Comparison of ENCODE assay signal across 15 mouse cellular contexts in genomic region chr4:154400256-154401171, GRCm38 (mm10).
DNase-seq lines count a peak whose midpoint lies in the region; ATAC-seq and TF ChIP-seq lines count a peak whose summit lies in the region.
"Had no signal": no experiment of that assay in that cellular context is flagged by ENCODE, and none has a peak within 500 bp of the region (broad histone marks: within the 10 kb centered on the region; RNA-seq: fewer than 3 reads in every experiment).

No protein-coding gene starts in this region.

- H3K9ac ChIP-seq in kidney, embryonic 14.5 days (ENCODE audit: low read depth, low read length): no peak overlapping the region; the same call in 1 of the 2 replicates
- peak overlapping the region; percentile 15; the same call in 1 of the 2 replicates for H3K9ac ChIP-seq in lung, embryonic 16.5 days (ENCODE audit: low read length)
- H3K9ac ChIP-seq in intestine, postnatal 0 days (ENCODE audit: low read depth, low read length): no peak overlapping the region
- no peak overlapping the region for H3K9ac ChIP-seq in stomach, embryonic 14.5 days (replicated peaks; ENCODE audit: low read depth, low read length)
- H3K9ac ChIP-seq: embryonic facial prominence, embryonic 12.5 days; hindbrain, embryonic 14.5 days; limb, embryonic 12.5 days had no signal

- DNase-seq in kidney, postnatal 10 days: no peak
- no peak for DNase-seq in lung, adult 18-20 months
- no peak for DNase-seq in embryo, embryonic 9.5 days (ENCODE audit: extremely low spot score)
- DNase-seq: cerebellum, adult 11 months; cerebellum, postnatal 25 days had no signal

- H3K36me3 ChIP-seq in kidney, embryonic 14.5 days (ENCODE audit: control insufficient read depth, insufficient read depth, low read length): no peaks in the 10 kb centered on the region
- H3K36me3 ChIP-seq in lung, embryonic 16.5 days (ENCODE audit: control insufficient read depth, insufficient read depth, low read length): no peaks in the 10 kb centered on the region
- H3K36me3 ChIP-seq in intestine, postnatal 0 days (ENCODE audit: control insufficient read depth, insufficient read depth): no peaks in the 10 kb centered on the region
- no peaks in the 10 kb centered on the region for H3K36me3 ChIP-seq in stomach, embryonic 14.5 days (ENCODE audit: control insufficient read depth, insufficient read depth, low read length)
- H3K36me3 ChIP-seq: embryonic facial prominence, embryonic 12.5 days; limb, embryonic 12.5 days had no signal

- H3K4me2 ChIP-seq in kidney, embryonic 14.5 days (replicated peaks; ENCODE audit: low read depth, low read length): peak overlapping the region; percentile 31
- no peak overlapping the region for H3K4me2 ChIP-seq in lung, embryonic 16.5 days (ENCODE audit: low read depth, low read length)
- H3K4me2 ChIP-seq in intestine, postnatal 0 days (replicated peaks; ENCODE audit: low read depth): peak overlapping the region; percentile 21; the same call in 1 of the 2 replicates
- no peak overlapping the region for H3K4me2 ChIP-seq in stomach, embryonic 14.5 days (replicated peaks; ENCODE audit: low read depth, low read length)
- H3K4me2 ChIP-seq: embryonic facial prominence, embryonic 12.5 days; hindbrain, embryonic 14.5 days; limb, embryonic 12.5 days had no signal

- ATAC-seq in kidney, embryonic 14.5 days (ENCODE audit: low FRiP score, low TSS enrichment): peak; percentile 56
- 0 out of 2 replicates have a peak, but pooled peaks have one; percentile 11 for ATAC-seq in lung, embryonic 16.5 days (ENCODE audit: low read depth)
- peak; percentile 21; the same call in 1 of the 2 replicates for ATAC-seq in intestine, postnatal 0 days
- ATAC-seq in stomach, embryonic 14.5 days (ENCODE audit: insufficient number of reproducible peaks, insufficient read depth, low FRiP score, low read depth): no peak
- ATAC-seq in erythroid progenitor cell, adult 5-6 weeks (replicated peaks; ENCODE audit: low FRiP score, poor library complexity, severe bottlenecking): no peak
- ATAC-seq: midbrain, embryonic 16.5 days had no signal

- no peak overlapping the region for H3K4me3 ChIP-seq in kidney, embryonic 14.5 days (ENCODE audit: low read length)
- H3K4me3 ChIP-seq in lung, embryonic 16.5 days (ENCODE audit: low read length): no peak overlapping the region
- no peak overlapping the region for H3K4me3 ChIP-seq in intestine, postnatal 0 days (ENCODE audit: low read depth, low read length)
- no peak overlapping the region for H3K4me3 ChIP-seq in stomach, embryonic 14.5 days (ENCODE audit: low read depth, low read length)
- H3K4me3 ChIP-seq: embryonic facial prominence, embryonic 12.5 days; left cerebral cortex, adult 2 months; limb, embryonic 12.5 days had no signal

- H3K27me3 ChIP-seq in kidney, embryonic 14.5 days (ENCODE audit: control insufficient read depth, insufficient read depth, low read length): peaks cover 5% of the 10 kb centered on the region
- H3K27me3 ChIP-seq in lung, embryonic 16.5 days (ENCODE audit: control insufficient read depth, insufficient read depth, low read depth, low read length): no peaks in the 10 kb centered on the region
- H3K27me3 ChIP-seq in intestine, postnatal 0 days (replicated peaks; ENCODE audit: control insufficient read depth, insufficient read depth, low read length): no peaks in the 10 kb centered on the region
- no peaks in the 10 kb centered on the region for H3K27me3 ChIP-seq in stomach, embryonic 14.5 days (ENCODE audit: control insufficient read depth, insufficient read depth, low read length)
- H3K27me3 ChIP-seq: embryonic facial prominence, embryonic 12.5 days; limb, embryonic 12.5 days had no signal

- WGBS in kidney, embryonic 14.5 days: 48% methylated on average over 24 of the region's 24 CpGs
- WGBS in lung, embryonic 16.5 days: 70% methylated on average over 24 of the region's 24 CpGs
- WGBS in intestine, postnatal 0 days: 34% methylated on average over 24 of the region's 24 CpGs
- 66% methylated on average over 24 of the region's 24 CpGs for WGBS in stomach, embryonic 14.5 days

- no peak for TF ChIP-seq CTCF in intestine, postnatal 0 days (IDR thresholded peaks at IDR 0.05; ENCODE audit: low read depth)

- peaks cover 32% of the 10 kb centered on the region for H3K4me1 ChIP-seq in kidney, embryonic 14.5 days (ENCODE audit: control insufficient read depth, insufficient read depth, low read length)
- H3K4me1 ChIP-seq in lung, embryonic 16.5 days (replicated peaks; ENCODE audit: control insufficient read depth, insufficient read depth, low read length): peaks cover 28% of the 10 kb centered on the region
- peaks cover 9% of the 10 kb centered on the region for H3K4me1 ChIP-seq in intestine, postnatal 0 days (replicated peaks; ENCODE audit: control insufficient read depth, insufficient read depth, low read length)
- peaks cover 27% of the 10 kb centered on the region; the same call in 1 of the 2 replicates for H3K4me1 ChIP-seq in stomach, embryonic 14.5 days (ENCODE audit: control insufficient read depth, insufficient read depth, low read length)

- no peaks in the 10 kb centered on the region for H3K9me3 ChIP-seq in kidney, embryonic 14.5 days (ENCODE audit: control insufficient read depth, low read length)
- H3K9me3 ChIP-seq in lung, embryonic 16.5 days (ENCODE audit: control insufficient read depth, low read length): no peaks in the 10 kb centered on the region
- H3K9me3 ChIP-seq in intestine, postnatal 0 days (ENCODE audit: control insufficient read depth): no peaks in the 10 kb centered on the region
- H3K9me3 ChIP-seq in stomach, embryonic 14.5 days (ENCODE audit: control insufficient read depth, low read depth, low read length): no peaks in the 10 kb centered on the region
- H3K9me3 ChIP-seq: embryonic facial prominence, embryonic 12.5 days; limb, embryonic 12.5 days had no signal

- peak overlapping the region; percentile 71; the same call in 1 of the 2 replicates for H3K27ac ChIP-seq in kidney, embryonic 14.5 days (ENCODE audit: low read depth, low read length)
- H3K27ac ChIP-seq in lung, embryonic 16.5 days (ENCODE audit: low read length): no peak overlapping the region
- no peak overlapping the region for H3K27ac ChIP-seq in intestine, postnatal 0 days (ENCODE audit: low read depth, low read length)
- H3K27ac ChIP-seq in stomach, embryonic 14.5 days (ENCODE audit: low read length): peak overlapping the region; percentile 11; the same call in 1 of the 2 replicates
- H3K27ac ChIP-seq: embryonic facial prominence, embryonic 12.5 days; hindbrain, embryonic 14.5 days; limb, embryonic 12.5 days had no signal

Comparison
In these comparisons a context has a peak if more than half of its experiments do, and no peak if none do; other contexts are left out.
1. ATAC-seq: peak in kidney, embryonic 14.5 days (single experiment), lung, embryonic 16.5 days (single experiment) and intestine, postnatal 0 days (single experiment); none in stomach, embryonic 14.5 days (single experiment) and erythroid progenitor cell, adult 5-6 weeks (single experiment).
2. H3K27ac ChIP-seq: peak in kidney, embryonic 14.5 days (single experiment) and stomach, embryonic 14.5 days (single experiment); none in lung, embryonic 16.5 days (single experiment) and intestine, postnatal 0 days (single experiment).
3. H3K4me2 ChIP-seq: peak in kidney, embryonic 14.5 days (single experiment) and intestine, postnatal 0 days (single experiment); none in lung, embryonic 16.5 days (single experiment) and stomach, embryonic 14.5 days (single experiment).